Mouse (Mus musculus) naive thymus-derived CD4-positive, alpha-beta T cell, adult 2 months (primary cell): ENCODE data around the gene Lrrc8d.
A peak's percentile ranks its signal among the peaks of the same experiment; 100 is the strongest.
"Not testable (repeated sequence)": the region's sequence is repeated elsewhere in the genome, so short reads cannot be mapped to it uniquely, and the experiment has no call there.

ENCODE experiments used
- DNase-seq: peaks from one replicate; pipeline ENCODE4 v3.0.0-alpha.2; 2011; ENCODE audit warnings: low read depth

The Lrrc8d gene

DNA sequence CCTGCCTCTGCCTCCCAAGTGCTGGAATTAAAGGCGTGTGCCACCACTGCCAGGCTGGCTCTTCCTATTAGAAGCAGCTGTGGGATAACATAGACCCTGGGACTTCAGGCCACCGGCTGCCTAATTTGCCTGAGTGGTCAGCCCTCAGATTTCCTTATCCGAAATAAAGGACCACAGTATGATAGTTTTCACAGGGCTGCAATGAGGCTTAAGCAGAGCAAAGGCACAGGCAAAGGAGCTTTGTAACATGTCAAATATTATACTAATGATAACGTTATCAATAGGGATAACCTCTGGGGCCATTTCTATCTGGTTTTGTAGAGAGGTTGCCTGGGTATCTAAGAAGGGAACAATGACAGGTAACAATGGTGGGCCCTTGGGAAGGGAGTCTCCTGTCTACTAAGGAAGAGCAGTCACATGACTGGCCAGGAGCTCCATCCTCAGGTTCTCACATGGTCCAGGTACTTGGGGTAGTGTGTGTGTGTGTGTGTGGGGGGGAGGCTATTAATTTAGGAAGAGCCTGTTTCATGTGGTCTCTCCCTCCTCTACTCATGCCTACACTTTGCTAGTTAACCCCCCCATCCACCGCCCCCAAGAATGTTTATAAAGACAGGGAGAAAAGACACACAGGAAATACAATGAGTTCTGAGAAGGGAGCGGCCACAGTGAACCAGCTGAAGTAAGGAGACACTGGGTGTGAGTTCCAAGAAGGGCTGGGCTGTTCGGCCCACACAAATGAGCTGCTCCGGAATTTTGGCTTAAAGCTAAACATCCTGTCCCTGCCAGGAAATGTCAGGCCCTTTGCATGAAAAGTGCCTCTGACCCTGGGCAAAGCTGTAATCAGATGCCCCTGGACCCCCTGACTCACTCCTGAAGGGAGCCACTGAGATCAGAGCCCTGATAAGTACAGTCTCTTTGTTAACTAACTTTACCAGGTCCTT, 159.3 kb downstream of the Lrrc8d start:
- no peak for DNase-seq

DNA sequence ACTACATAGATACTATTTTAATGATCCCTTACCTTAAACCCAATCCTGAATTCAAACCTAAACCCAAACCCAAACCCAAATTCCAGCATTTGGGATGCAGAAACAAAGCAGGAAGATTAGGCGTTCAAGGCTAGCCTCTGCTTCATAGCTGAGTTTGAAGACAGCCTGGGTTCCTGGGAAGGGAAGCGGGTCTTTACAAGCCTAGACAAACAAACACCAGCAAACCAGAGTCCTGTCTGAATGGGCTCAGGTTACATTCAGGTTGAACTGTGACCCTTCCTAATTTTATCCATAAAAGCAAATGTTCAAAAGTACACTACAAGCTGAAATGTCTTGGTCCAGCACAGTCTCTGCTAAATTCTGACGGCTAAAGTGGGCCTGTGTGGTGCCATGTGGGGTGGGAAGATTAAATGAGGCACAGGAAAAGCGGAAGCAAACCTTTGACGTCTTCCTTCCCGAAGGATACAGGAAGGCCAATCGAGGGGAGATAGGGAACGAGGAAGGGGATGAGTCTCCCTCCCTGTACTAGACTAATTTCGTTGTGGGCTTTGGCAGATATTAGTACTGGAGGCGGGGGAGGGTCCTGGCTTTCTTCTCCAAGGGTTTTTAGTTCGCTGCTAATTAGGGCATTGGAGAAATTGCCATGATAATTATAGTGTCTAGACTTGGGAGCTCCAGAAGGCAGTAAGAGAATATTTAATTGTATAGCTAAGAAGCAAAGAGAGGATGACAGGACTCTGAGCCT, 160.1 kb downstream of the Lrrc8d start:
- DNase-seq, result no peak

- no peak for DNase-seq
These were observed 160.7 kb downstream of the Lrrc8d start for GRCm38 (mm10) chr5:105860461-105860835.

- DNase-seq, result no peak
These were observed 161.8 kb downstream of the Lrrc8d start for GRCm38 (mm10) chr5:105861616-105862015.

DNA sequence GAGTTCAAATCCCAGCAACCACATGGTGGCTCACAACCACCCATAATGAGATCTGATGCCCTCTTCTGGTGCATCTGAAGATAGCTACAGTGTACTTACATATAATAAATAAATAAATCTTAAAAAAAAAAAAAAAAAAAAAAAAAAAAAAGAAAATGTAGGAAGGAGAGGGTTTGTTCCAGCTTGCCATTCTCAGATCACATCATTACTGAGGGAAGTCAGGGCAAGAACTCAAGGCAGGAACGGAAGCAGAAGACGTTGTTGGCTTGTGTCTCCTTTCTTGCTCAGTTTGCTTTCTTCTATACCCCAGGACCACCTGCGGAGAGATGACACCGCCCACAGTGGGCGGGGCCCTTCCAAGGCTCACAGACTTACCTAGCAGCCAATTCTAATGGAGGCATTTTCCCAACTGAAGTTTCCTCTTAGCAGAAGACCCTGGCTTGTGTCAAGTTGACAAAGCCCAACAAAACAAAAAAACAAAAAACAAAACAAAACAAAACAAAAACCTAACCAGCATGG, 165.4 kb downstream of the Lrrc8d start:
- DNase-seq, result not testable (repeated sequence)

DNA sequence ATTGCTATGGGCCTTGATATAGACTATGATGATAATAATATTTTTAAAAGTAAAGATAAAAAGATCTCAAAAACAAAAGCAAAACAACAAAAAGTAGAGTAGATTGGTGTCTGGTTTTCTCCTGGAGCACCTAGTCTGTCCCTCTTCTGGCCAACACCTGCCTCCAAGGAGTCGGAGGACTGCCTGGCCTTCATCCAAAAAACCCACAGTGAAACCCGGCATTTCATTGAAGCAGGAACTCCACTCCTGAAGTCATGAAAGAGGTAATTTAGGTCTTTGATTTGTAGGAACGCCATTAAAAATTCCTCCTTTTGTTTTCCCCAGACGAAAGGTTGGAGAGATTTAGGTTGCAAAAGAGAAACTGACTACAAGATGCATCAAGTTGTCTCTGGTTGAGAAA, 167.7 kb downstream of the Lrrc8d start:
- no peak for DNase-seq

DNA sequence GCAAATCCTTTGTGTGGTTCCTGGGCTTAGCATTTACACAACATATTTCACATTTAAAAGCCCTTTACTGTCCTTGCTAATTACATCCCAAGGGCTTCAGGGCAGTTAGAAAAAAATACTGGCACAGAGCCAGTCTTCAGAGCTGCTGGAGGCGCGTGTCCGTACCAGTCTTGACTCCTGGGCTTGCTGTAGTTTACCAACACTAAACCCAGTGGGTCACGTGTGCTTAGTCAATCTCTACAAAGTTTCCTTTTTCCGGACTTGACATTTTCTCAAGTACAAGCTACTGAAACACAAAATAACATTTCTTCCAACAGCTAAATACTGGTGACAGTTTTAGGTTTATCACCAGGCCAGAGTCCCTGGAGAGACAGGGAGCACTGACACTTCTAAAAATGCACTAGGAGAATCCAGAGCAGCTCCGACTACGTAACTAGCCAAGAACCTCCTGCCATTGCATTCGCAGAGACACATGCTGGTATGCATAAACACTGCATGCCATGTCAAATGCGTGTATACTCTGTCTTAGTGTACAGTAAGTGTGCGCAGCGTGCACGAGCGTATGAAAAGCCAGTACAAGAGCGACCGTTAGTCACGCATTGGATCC, 168.2 kb downstream of the Lrrc8d start:
- DNase-seq, result no peak

DNA sequence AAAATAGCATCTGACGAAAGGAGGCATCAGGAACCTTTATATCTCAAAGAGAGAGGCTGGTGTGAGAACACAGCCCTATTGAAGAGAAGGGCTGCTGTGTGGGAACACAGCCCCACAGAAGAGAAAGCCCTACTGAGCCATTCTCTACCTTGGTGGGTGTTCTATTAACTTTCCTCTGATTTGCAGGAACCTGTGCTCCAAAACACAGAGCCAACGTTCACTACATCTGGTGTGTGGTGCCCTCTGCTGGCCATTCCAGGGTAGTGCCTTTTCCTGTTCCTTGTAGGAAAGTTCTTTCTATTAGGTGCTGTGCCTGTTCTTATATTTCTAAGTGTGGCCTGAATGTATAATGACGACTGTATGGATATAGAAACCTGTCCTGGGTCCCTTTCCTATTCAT, 168.8 kb downstream of the Lrrc8d start:
- peak; percentile 88 for DNase-seq

DNA sequence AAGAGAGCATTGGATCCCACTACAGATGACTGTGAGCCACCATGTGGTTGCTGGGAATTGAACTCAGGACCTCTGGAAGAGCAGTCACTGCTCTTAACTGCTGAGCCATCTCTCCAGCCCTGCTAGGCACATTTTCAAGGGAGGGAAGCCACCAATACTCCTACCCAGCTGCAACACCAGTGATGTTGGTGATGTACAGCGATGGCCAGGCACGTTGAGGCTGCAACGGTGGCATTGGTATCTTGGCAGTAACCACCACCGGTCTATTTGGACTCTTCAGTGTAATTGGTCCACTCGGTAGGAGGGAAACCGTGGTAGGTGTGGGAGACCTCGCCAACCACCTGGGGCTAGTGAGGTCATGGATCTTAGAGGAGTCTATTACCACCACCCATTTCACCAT, 170.0 kb downstream of the Lrrc8d start:
- no peak for DNase-seq

DNA sequence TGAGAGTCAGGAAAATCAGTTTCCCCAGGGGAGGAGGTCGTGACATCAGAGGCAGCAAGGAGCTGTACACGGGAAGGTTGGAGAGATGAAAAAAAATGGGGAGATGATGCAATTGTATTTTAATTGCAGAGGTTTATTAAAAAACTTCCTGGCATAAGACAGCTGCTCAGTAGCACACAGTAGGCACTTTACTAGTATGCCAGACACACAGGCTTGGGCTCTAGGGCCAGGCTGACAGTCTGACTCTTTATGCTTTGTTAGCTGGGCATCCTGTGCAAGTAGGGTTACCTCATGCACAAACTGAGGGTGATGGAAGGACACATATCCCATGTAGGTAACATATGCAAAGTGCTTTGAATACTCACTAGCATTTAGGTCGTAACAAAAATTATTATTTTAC, 171.4 kb downstream of the Lrrc8d start:
- no peak for DNase-seq

GRCm38 (mm10) chr5:105872176-105872575, 172.4 kb downstream of the Lrrc8d start:
- peak; percentile 33 for DNase-seq

DNA sequence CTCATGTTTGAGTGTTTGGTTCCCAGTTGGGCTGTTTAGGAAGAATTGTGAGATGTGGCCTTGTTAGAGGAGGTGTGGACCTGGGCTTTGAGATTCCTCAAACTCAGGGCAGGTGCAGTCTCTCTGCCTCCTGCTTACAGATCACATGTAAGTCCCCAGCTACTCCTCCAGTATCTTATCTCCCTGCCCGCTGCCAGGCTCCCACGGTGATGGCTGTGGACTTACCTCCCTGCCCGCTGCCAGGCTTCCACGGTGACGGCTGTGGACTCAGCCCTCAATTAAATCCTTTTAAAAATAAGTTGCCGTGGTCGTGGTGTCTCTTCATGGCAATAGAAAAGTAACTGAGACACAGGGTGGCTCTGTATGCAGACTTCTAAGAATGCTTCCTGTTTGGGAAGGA, 173.1 kb downstream of the Lrrc8d start:
- peak; percentile 27 for DNase-seq

- no peak for DNase-seq
These were observed 174.0 kb downstream of the Lrrc8d start for GRCm38 (mm10) chr5:105873774-105874173.

GRCm38 (mm10) chr5:105874476-105874875, 174.7 kb downstream of the Lrrc8d start:
- DNase-seq, result no peak

GRCm38 (mm10) chr5:105876068-105876924, 176.5 kb downstream of the Lrrc8d start, which contains the start of gene Zfp326:
TSS of gene Zfp326 (plus strand) at chr5:105876565.
- peak; percentile 93 for DNase-seq

GRCm38 (mm10) chr5:105876925-105877774, 177.4 kb downstream of the Lrrc8d start:
- peak; percentile 36 for DNase-seq
